Mouse (Mus musculus): ENCODE measurements around the gene Dnah8. TPM values are rescaled to one million over a fixed set of nuclear protein-coding genes. Genes with fewer than 3 reads are reported as not detected.
A peak's percentile ranks its signal among the peaks of the same experiment; 100 is the strongest.
"Not testable (repeated sequence)": the region's sequence is repeated elsewhere in the genome, so short reads cannot be mapped to it uniquely, and the experiment has no call there.

The Dnah8 gene
- total RNA-seq, 4 experiments from 2014 or later, result 0.62 to 1.7 (median 1.0) TPM

DNA sequence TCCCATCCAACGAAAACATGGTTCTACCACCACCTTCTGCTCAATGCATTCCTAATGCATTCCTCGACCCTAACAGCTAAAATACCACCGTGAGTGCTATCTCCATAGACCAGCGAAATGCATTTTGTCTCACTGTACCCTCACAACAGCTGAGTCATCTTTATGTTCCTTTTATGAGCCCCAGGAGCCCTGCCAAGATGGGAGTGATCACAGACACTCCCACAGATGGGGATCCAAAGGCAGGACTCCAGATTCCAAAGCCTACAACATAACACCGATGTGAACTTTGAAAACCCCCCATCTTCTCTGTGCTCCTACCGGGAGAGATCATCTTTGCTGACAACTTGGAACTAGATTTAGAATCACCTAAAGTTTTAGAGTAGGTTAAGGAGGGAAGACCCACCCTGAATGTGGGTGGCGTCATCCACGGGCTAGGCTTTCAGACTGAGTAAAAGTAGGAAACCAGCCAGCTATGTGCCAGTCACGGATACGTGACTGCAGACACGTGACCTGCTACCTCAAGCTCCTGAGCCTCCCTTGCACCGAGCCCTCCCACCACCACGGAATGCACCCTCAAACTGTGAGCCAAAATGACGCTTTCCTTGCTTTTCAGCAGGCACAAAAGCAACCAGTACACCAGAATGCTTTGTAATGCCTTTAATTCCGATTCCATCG lies 14.7 kb upstream of the Dnah8 start:
- no peak for DNase-seq (ENCODE audit: low spot score)

DNA sequence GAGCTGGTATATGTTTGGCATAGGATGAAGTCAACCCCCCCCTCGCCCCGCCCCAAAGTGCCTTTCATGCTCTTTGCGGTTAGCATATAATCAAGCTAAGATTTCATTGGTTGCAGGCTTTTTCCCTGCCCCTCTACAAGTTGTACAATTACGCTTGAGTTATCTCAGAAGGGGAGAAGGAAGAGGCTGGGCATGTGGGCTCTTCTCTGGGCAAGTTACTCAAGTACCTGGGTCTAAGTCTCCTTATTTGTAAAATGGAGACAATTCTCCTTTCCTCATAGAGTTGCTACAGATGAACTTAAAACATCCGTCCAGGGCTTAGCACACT lies 14.2 kb upstream of the Dnah8 start:
- no peak for DNase-seq (ENCODE audit: low spot score)

GRCm38 (mm10) chr17:30610739-30611138 lies 13.4 kb upstream of the Dnah8 start:
- no peak for DNase-seq (ENCODE audit: low spot score)

GRCm38 (mm10) chr17:30611221-30612074 lies 12.7 kb upstream of the Dnah8 start:
- DNase-seq (ENCODE audit: low spot score), result no peak

DNA sequence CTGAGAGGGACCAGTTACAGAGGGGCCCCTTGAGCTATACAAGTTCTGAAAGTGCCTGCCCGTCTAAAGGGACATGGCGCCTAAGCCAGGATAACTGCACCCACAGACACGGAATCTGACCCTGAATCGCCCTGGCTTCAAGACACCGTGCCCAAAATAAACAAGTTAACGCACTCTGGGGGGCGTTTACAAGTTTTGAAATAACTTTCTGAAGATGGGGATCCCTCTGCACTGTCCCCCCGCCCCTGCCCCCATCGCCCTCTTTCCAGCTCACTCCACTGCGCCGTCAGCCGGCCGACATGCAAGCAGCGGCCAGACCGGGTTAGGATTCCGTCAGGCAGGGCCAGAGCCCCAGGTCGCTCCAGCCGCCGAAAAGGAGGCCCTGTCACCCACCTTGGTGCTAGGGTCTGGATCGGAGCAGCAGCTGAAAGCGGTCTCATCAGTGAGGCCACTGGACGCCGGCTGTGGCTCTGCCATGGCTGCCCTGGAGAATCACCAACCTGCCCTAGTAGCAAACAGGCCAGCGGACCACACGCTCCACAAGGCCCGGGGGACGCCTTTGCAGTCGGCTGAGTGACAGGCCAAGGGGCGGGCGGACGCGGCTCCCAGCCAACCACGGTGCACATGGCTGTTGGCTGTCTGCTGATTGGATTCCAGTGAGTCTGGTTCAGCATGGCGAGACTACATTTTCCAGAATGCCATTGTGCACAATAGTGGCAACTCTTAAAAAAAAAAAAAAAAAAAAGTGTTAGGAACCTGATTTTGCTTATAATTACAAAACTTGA lies 11.9 kb upstream of the Dnah8 start:
- DNase-seq (ENCODE audit: low spot score), result peak; percentile 100

- no peak for DNase-seq (ENCODE audit: low spot score)
Measured at GRCm38 (mm10) chr17:30613350-30613749, 10.8 kb upstream of the Dnah8 start.

DNA sequence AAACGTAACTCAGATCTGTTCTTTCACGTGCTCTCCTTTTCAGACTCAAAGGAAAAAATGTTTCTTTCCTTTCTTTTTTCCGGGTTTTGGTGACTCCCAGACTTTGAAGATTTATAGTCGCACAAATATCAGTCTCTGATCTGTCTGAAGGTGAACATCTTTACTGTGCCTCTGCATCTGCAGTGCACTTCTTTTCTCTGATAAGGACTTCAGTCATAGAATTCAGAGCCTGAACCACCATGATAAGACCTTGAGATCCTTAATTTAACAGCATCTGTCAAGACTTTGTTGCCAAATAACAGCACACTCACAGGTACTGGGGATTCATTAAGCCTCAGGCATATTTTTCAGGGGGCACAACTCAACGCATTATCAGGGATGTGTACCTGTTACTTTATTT lies 8.0 kb upstream of the Dnah8 start:
- DNase-seq (ENCODE audit: low spot score), result no peak

DNA sequence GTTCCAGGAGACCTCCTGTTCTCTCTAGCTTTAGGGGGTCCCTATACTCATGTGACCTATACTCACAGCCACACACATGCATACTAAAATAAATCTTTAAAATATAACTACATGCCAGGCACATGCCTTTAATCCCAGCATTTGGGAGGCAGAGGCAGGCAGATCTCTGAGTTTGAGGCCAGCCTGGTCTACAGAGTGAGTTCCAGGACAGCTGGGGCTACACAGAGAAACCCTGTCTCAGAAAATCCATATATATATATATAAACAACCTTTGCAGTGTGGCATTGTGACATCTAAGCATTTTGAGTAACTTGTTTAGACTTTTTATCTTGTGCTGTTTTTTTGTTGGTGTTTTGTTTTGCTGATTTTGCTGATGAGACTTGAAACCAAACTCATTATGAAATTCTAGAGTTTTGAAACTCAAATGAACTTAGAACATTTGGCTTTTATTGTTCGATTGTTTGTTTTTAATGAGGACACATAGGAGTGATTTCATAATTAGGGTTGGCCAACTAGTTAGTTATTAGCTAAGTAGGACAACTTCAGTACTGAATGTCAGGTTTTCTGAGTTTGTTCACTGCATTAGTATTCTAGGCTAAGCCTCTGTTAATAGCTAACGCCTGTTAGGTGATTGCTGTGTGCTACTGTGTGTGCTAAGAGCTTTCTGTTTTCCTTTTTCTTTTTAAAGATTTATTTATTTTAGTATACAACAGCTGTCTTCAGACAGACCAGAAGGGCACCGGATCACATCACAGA lies 5.8 kb upstream of the Dnah8 start:
- no peak for DNase-seq (ENCODE audit: low spot score)

DNA sequence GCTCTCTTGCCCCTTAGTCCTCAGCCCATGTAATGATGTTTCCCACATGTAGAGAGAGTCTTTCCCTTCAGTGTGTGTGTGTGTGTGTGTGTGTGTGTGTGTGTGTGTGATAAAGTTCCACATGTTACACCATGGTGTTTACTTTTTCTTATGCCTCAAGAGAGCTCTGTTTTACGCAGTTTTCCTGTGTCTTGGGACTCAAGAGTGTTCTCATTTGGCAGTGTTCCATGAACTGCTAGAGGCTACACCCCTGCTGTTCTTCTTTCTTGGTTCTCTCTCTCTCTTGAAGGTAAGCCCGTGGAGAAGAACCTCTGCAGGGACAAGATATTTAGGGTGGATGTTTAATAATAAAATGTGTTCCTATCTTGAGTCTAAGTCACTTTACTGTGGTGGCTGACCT lies 5.0 kb upstream of the Dnah8 start:
- no peak for DNase-seq (ENCODE audit: low spot score)

DNA sequence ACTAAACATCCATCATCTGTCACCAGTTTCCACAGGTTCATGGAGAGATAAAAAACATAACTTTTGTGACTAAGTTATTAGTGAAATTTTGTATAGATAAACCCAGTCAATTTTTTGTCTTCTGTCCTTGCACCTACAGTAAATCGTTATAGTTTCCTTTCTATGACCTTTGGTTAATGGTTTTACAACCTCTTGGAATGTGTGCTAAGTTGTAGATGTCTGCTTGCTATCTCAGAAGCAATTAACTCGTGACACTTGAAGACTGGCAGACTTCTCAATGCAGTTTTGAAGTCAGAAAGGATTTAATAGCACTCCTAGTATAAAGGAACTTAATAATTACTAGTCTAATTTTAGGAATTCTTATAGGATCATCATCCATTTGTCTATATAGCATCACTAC lies 3.6 kb upstream of the Dnah8 start:
- DNase-seq (ENCODE audit: low spot score), result no peak

GRCm38 (mm10) chr17:30621450-30621849 lies 2.7 kb upstream of the Dnah8 start:
- no peak for DNase-seq (ENCODE audit: low spot score)

DNA sequence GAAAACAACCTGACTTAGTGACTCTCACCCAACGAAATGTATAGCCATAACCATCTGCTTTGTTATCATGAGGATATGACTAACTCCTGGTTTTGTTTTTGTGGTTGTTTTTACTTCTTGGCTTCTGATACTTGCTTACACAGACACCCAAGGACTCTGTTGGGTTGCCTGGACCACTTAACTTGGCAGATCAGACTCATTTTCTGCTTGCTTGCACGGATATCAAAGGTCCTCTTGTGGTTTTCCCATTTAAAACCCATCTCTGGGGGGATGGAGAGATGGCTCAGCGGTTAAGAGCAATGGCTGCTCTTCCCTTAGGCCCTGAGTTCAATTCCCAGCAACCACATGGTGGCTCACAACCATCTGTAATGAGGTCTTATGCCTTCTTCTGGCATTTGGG lies 954 bp upstream of the Dnah8 start:
- no peak for DNase-seq (ENCODE audit: low spot score)

DNA sequence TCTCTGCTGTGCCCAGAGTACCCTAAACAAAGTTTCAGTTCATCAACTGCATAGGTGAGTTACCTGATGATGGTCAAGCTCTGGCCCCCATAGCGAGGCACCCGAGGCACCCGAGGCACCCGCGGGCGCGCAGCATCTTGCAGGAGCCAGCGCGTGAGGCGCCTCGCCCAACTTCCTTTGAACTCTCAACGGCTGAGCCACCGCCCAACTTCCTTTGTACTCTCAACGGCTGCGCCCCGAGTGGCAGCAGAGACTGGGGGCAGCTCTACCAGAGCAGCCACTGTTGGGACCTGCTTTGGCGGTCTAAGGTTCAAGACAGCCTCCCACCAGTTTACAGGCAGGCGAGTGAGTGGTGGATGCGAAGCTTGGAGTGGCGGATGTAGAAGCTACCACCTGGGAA lies 2.6 kb downstream of the Dnah8 start, which contains the start of gene Glo1:
TSS of gene Glo1 (minus strand) at position 153 of the 400 bp plus-strand sequence.
- DNase-seq (ENCODE audit: low spot score), result not testable (repeated sequence)

GRCm38 (mm10) chr17:30635367-30635766 lies 11.2 kb downstream of the Dnah8 start:
- no peak for DNase-seq (ENCODE audit: low spot score)

DNA sequence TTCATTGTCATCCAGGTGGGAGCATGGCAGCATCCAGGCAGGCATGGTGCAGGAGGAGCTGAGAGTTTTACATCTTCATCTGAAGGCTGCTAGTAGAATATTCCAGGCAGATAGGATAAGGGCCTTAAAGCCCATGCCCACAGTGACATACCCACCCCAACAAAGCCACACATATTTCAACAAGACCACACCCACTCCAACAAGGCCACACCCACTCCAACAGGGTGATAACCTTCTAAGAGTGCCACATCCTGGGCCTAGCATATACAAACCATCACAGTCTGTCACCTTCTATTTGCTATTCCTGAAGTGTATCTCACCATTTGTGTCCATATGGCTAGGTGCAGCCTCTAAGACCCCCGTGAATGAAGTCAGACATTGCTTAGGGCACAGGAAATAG lies 13.6 kb downstream of the Dnah8 start:
- DNase-seq (ENCODE audit: low spot score), result no peak

DNA sequence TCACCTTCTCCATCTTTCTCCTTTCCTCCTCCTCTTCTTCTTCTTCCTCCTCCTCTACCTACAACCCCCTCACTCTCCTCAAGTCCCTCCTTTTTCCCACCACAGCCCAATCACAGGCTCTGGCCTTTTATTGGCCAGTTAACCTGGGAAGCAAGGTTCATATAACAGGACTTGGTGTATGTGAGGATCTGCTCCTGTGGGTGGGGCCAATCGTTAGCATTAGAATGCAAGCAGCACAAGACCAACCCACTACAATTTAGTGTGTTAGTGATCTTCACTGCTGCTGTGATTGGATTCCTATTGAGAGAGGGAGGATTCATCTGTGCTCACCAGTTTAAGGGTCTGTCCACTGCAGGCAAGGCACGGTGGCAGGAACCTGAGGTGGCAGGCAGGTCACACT lies 14.8 kb downstream of the Dnah8 start:
- no peak for DNase-seq (ENCODE audit: low spot score)

GRCm38 (mm10) chr17:30640896-30641295 lies 16.7 kb downstream of the Dnah8 start:
- DNase-seq (ENCODE audit: low spot score), result no peak

GRCm38 (mm10) chr17:30648770-30649169 lies 24.6 kb downstream of the Dnah8 start:
- no peak for DNase-seq (ENCODE audit: low spot score)

GRCm38 (mm10) chr17:30653010-30653409 lies 28.9 kb downstream of the Dnah8 start:
- DNase-seq (ENCODE audit: low spot score), result no peak

DNA sequence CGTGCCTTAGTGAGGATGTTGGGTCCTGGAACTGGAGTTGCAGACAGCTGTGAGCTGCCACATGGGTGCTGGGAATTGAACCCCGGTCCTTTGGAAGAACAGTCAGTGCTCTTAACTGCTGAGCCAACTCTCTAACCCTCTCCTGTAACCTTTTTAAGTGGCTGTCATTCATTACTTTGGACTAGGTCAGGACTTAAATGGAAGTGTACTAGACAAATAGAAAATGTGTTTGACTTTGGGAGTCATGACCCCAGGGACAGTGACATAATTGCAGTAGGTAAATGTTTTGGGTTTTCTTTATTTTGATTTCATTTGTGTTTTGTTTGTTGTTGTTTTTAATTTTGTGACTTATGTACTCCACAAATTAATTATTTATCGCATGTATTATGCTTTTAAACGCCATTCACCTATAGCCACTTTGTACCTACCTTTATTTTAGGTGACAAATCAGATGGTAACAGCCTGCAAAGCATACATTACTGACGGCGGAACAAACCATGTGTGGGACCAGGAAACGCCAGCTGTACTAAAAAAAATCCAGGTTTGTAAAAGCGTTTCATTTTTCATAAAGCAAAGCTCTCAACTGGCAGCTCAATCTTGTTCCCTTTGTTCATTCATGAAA lies 33.5 kb downstream of the Dnah8 start:
- no peak for DNase-seq (ENCODE audit: low spot score)

DNA sequence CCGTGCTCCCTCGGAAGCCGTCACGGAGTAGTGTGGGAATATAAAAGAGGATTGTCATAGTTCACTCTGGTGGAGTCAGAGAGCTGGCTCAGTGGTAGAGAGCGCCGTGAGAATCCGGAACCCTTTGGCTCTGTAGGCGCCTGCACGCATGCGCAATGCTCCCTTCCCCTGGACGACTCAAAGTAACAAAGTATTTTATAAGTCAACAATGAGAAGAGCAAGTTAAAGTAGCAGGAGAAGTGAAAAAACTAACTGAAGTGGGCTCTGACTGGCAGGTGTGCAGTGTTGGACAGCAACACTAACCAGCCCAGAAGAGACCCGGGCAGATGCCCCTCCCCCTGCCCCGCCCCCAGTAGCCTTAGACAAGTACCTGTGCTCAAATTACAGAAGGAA lies 34.0 kb downstream of the Dnah8 start:
- peak; percentile 41 for DNase-seq (ENCODE audit: low spot score)
